Mouse (Mus musculus): Measurements from ENCODE around the gene Hpn.

The Hpn gene

GRCm38 (mm10) chr7:31057071-31057470, 58.0 kb downstream of the Hpn start, which contains the start of gene Fxyd1:
Gene Fxyd1, minus strand, starts transcription at chr7:31057199.
- DNase-seq (ENCODE audit: extremely low read depth, low read depth, low spot score): no peak

GRCm38 (mm10) chr7:31056448-31056847, 58.6 kb downstream of the Hpn start:
- no peak for DNase-seq (ENCODE audit: extremely low read depth, low read depth, low spot score)

- no peak for DNase-seq (ENCODE audit: extremely low read depth, low read depth, low spot score)
These were observed 59.2 kb downstream of the Hpn start for GRCm38 (mm10) chr7:31055883-31056282.

GRCm38 (mm10) chr7:31055354-31055824, 59.7 kb downstream of the Hpn start:
- DNase-seq (ENCODE audit: extremely low read depth, low read depth, low spot score): no peak

- DNase-seq (ENCODE audit: extremely low read depth, low read depth, low spot score): no peak
These were observed 60.3 kb downstream of the Hpn start for GRCm38 (mm10) chr7:31054661-31055320.

GRCm38 (mm10) chr7:31053882-31054447, 61.1 kb downstream of the Hpn start:
- DNase-seq (ENCODE audit: extremely low read depth, low read depth, low spot score): no peak

GRCm38 (mm10) chr7:31052636-31053434, 62.3 kb downstream of the Hpn start:
- no peak for DNase-seq (ENCODE audit: extremely low read depth, low read depth, low spot score)

- no peak for DNase-seq (ENCODE audit: extremely low read depth, low read depth, low spot score)
These were observed 62.8 kb downstream of the Hpn start for GRCm38 (mm10) chr7:31052251-31052635.

GRCm38 (mm10) chr7:31051321-31052021, 63.6 kb downstream of the Hpn start, which contains the start of gene Fxyd7:
Gene Fxyd7, minus strand, starts transcription at chr7:31051467.
- DNase-seq (ENCODE audit: extremely low read depth, low read depth, low spot score): no peak

- no peak for DNase-seq (ENCODE audit: extremely low read depth, low read depth, low spot score)
These were observed 64.2 kb downstream of the Hpn start for GRCm38 (mm10) chr7:31050921-31051320.

- no peak for DNase-seq (ENCODE audit: extremely low read depth, low read depth, low spot score)
These were observed 64.6 kb downstream of the Hpn start for GRCm38 (mm10) chr7:31050487-31050886.

GRCm38 (mm10) chr7:31049846-31050281, 65.2 kb downstream of the Hpn start:
- DNase-seq (ENCODE audit: extremely low read depth, low read depth, low spot score): no peak

GRCm38 (mm10) chr7:31049135-31049845, 65.8 kb downstream of the Hpn start:
- no peak for DNase-seq (ENCODE audit: extremely low read depth, low read depth, low spot score)
